Mouse (Mus musculus) E14TG2a.4 (cell line): Measurements from ENCODE around the gene Prkca.

Source experiments
- CTCF ChIP-seq: conservative IDR thresholded peaks from 2 replicates; pipeline ENCODE4 v1.5.1; 2014; ENCODE audit warnings: low read length
- NANOG ChIP-seq: IDR thresholded peaks from 2 replicates; pipeline ENCODE4 v1.6.1; 2014; ENCODE audit warnings: borderline replicate concordance, low read length, mixed read lengths

DNA sequence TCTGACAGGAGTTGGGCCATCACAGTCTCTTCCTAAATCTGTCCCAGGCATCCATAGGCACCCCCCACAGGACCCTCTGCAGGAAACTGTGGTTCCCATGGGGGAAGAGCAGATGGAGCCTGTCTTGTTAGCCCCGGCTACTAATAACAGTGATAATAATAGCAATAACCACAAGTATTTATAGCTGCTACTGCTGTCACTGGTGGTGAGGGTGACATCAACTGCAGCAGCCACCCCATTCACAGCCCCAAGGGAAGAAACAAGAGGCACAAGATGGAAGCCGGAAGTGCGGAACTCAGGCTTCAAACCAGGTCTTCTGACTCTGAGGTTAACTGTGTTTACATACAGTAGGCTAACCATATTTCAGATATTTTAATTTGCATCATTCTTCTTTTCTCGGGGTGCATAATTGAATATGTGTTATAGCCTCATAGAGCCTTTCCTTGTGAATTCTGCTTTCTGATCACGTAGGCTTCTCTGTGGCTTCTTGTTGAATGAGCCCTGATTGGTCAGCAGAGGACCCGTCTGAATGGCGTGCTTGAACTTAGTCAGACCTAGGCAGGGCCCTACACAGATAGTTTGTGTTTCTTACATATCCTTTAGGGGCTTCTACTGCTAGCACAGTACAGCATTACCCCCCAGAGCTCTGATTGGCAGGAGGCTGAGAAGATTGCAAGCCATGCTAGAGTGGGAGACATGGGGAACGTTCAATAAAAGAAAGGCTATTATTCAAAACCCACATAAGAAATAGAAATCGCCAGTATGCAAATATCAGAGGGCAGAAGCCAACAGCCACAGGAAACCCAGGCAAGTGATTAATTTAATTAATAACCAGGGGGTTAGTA lies 189.5 kb downstream of the Prkca start:
- no peak for TF ChIP-seq CTCF
- no peak for TF ChIP-seq NANOG
